Comparison of ENCODE assay signal across 8 mouse cellular contexts in the genomic region with DNA sequence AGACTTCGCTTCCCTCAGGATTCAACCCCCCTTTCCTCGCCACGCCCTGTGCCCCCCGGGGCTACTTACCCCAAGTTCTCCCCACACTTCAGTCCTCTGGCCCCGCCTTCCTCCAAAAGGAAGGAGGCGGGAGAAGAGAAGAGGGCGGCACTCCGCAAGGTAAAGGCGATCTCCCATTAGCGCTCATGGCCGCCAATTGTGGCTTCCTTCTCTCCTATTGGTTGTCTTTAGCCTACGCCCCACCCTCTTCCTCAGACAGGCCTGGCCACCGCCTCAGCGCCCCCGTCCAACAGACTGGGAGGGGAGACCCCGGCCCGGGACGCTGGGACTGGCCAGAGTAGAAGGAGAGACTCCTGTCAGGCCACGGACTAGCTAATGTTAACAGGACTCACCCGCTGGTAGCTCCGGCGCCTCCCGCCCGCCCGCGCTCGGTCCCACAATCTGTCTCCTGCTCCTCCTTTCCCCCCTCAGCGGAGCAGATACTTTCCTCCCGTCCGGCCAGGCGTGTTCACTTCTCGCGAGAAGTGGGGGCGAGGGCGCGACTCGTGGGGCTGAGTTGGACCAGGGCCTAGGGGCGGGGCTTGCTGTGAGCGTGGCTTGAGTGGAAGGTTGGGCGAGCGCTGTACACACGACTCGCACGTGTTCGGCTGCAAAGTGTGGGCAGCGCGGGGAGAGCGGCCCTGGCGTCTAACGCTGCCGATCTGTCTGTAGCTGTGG. TPM values are rescaled to one million over a fixed set of nuclear protein-coding genes. Genes with fewer than 3 reads are reported as not detected.
DNase-seq lines count a peak whose midpoint lies in the region; ATAC-seq and TF ChIP-seq lines count a peak whose summit lies in the region.

A gene (minus strand): TSS at position 98 of the 717 bp plus-strand sequence.
A gene (minus strand): TSS at position 495 of the 717 bp plus-strand sequence.

- H3K9me3 ChIP-seq in megakaryocyte, embryonic 14.5 days = no peaks in the 10 kb centered on the region

- H3K4me1 ChIP-seq in cortical plate, adult 2 months (ENCODE audit: control insufficient read depth, insufficient read depth, low read length) = peaks cover 5% of the 10 kb centered on the region; the same call in 1 of the 2 replicates
- peaks cover 36% of the 10 kb centered on the region for H3K4me1 ChIP-seq in megakaryocyte, embryonic 14.5 days

- H3K36me3 ChIP-seq in megakaryocyte, embryonic 14.5 days (replicated peaks; ENCODE audit: low read length) = no peaks in the 10 kb centered on the region

- ATAC-seq in activated CD4-positive, CD25-positive, alpha-beta regulatory T cell, adult 4 months = peak; percentile 95

- H3K27ac ChIP-seq in cortical plate, adult 2 months (ENCODE audit: insufficient read depth, low read length) = peak within 1 kb of the TSS; percentile 72

- TF ChIP-seq CTCF in cortical plate, adult 2 months (IDR thresholded peaks at IDR 0.05; ENCODE audit: extremely low read depth, insufficient read depth, low read length) = no peak

- TF ChIP-seq POLR2A in cortical plate, adult 2 months (IDR thresholded peaks at IDR 0.05; ENCODE audit: extremely low read depth, insufficient read depth, low read length) = peak; percentile 55; the same call in 1 of the 2 replicates

- H3K4me3 ChIP-seq in cortical plate, adult 2 months (ENCODE audit: insufficient read depth, low read length) = peak within 1 kb of the TSS; percentile 82
- H3K4me3 ChIP-seq in megakaryocyte, embryonic 14.5 days (replicated peaks) = peak within 1 kb of the TSS; percentile 97

- peaks cover 4% of the 10 kb centered on the region for H3K27me3 ChIP-seq in megakaryocyte, embryonic 14.5 days (replicated peaks)

- DNase-seq in gastrocnemius, adult 8-10 months (ENCODE audit: low spot score in 2 of 2) = peak; percentile 99 to 100
- DNase-seq in hindlimb bud, embryonic 11.5 days (ENCODE audit: extremely low spot score, low read depth, low spot score) = peak; percentile 88
- DNase-seq in left cerebral cortex, adult 8-10 months (ENCODE audit: low spot score in 2 of 2) = peak; percentile 98
- peak; percentile 99 to 100 for DNase-seq in right cerebral cortex, postnatal 10 days (ENCODE audit: low spot score in 2 of 2)
- DNase-seq in urinary bladder, postnatal 25 days (ENCODE audit: low spot score) = peak; percentile 100

RNA-seq across cellular contexts. Expression of the first gene that starts in this region (rescaled TPM):
- 1 to 10 TPM in 1 of 2 experiments, not detected in 1; 1.5 TPM for polyA plus RNA-seq in activated CD4-positive, CD25-positive, alpha-beta regulatory T cell, adult 4 months (2017; shearing (Covaris generic))
- polyA plus RNA-seq in cortical plate, adult 2 months (2012; rRNA removed) = not detected in 2 replicates
- 1 to 10 TPM in 3 of 4 experiments, not detected in 1; 1.1 to 1.8 (median 1.8) TPM for total RNA-seq in gastrocnemius, adult 8-10 months (2022)
- total RNA-seq in left cerebral cortex, adult 8-10 months (2022) = under 1 TPM in 1 of 4 experiments, not detected in 3; 0.91 TPM
- not detected in 2 replicates for polyA plus RNA-seq in megakaryocyte, embryonic 14.5 days (2012; ENCODE audit: insufficient read depth, low replicate concordance)

RNA-seq across cellular contexts. Expression of the second gene that starts in this region (rescaled TPM):
- polyA plus RNA-seq in activated CD4-positive, CD25-positive, alpha-beta regulatory T cell, adult 4 months (2017; shearing (Covaris generic)) = 10 to 100 TPM; 32.4 to 36.5 TPM
- polyA plus RNA-seq in cortical plate, adult 2 months (2012; rRNA removed) = 50.2 and 50.7 TPM in 2 replicates
- total RNA-seq in gastrocnemius, adult 8-10 months (2022) = 10 to 100 TPM; 42.4 to 57.5 (median 51.7) TPM
- total RNA-seq in left cerebral cortex, adult 8-10 months (2022) = 10 to 100 TPM; 40.8 to 44.8 (median 42.6) TPM
- polyA plus RNA-seq in megakaryocyte, embryonic 14.5 days (2012; ENCODE audit: insufficient read depth, low replicate concordance) = 0.52 and 4.5 TPM in 2 replicates

Comparison
In these comparisons a context has a peak if more than half of its experiments do, and no peak if none do; other contexts are left out.
1. Peak in every context shown above with its lines: DNase-seq, ATAC-seq, H3K4me3 ChIP-seq and H3K27ac ChIP-seq.